Mouse (Mus musculus) neutrophil, adult 5-6 weeks (primary cell): Measurements from ENCODE around the gene Adal. TPM values are rescaled to one million over a fixed set of nuclear protein-coding genes. Genes with fewer than 3 reads are reported as not detected.

Source experiments
- ATAC-seq: fragments of 151-379, 151-347 bp; 2 replicates; pipeline ENCODE4 v1.8.0; 2017; ENCODE audit warnings: mild to moderate bottlenecking, moderate TSS enrichment; ENCODE audit not compliant: insufficient number of reproducible peaks, poor library complexity, low FRiP score, severe bottlenecking; ENCODE audit errors: extremely low read depth
- total RNA-seq: library from RNA; stranded (forward); fragments of 200-1000 nt; gene quantifications from 2 replicates; pipeline ENCODE4 v1.2.3, GENCODE M21; 2017

Gene Adal
- total RNA-seq, 1 experiment from 2014 or later: 12.7 TPM

DNA sequence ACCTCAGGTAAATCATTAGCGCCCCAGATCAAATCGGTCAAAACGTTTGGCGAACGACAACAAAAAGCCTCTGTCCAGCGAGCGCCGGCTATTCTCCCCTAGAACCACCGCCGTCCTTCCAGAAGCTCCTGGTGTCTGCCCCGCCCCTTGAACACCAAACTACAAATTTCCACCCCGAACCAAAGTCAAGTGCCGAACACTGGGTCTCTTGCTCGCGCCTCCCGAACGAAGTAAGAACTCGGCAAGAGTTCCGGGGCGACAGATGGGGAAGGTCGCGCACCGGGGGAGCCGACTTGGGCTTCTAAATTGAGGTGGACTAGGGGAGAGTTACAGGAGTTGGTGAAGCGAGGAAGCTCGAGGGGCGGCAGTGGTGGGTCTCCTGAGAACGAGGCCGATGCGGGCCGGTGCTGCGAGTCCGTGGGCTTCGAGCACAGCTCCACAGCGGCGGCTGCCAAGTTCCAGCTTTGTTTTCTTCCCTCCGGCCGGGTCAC, 30.3 kb downstream of the Adal start, which contains the start of gene Tubgcp4:
Gene Tubgcp4, plus strand, starts transcription at position 174 of the 491 bp plus-strand sequence.
- no peak for ATAC-seq

DNA sequence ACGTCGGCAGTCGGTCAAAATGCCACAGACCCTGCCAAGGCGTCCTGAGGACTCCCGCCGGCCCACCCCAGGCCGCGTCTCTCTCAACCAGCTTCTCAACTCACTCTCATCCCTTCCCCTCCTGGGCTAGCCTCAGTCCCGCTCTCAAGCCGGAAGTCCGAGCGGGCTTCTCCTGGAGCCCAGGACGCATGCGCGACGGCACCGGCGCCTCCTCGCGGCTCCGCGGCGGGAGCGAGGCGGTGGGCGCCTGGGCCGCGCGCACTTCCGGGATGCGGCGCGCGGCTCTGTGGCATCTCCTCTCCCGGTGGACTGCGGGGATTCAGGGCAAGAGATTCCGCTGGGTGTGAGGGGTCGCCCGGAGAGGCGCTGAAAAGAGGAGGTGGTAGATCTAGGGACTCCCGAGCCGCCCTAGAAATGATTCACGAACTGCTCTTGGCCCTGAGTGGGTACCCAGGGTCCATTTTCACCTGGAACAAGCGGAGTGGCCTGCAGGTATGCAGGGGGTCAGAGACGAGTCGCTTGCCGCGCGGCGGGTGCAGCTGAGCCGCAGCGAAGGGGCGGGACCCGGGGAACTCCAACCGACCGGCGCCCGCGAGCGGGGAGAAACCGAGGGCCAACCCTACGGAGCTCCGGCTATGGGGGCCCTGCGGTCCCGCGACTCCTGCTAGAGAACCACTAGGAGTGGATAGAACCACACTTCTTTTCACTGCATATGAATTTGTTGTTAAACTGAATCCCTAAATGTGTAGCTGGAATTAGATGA, 30.9 kb downstream of the Adal start, which contains the start of gene Zscan29:
Gene Zscan29, minus strand, starts transcription at position 146 of the 763 bp plus-strand sequence.
- peak; percentile 80 for ATAC-seq

- ATAC-seq: no peak
Observed at GRCm38 (mm10) chr2:121178828-121179479, 38.7 kb downstream of the Adal start.

DNA sequence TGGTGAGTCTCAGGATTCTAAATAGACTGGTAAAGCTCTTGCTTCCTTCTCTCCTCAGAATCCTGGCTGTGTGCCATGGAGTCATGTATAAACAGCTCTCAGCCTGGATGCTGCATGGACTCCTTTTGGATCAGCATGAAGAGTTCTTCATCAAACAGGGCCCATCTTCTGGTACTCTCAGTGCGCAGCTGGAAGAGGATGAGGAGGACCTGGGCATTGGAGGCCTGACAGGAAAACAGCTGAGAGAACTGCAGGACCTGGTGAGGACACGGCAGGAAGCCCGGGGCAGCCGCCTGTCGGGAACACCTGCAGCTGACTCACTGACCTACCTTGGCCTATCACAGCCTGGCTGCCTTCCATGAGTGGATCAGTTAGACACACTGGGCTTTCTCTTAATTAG, 43.2 kb downstream of the Adal start:
- ATAC-seq: no peak

- no peak for ATAC-seq
Observed at GRCm38 (mm10) chr2:121184142-121184541, 43.9 kb downstream of the Adal start.

DNA sequence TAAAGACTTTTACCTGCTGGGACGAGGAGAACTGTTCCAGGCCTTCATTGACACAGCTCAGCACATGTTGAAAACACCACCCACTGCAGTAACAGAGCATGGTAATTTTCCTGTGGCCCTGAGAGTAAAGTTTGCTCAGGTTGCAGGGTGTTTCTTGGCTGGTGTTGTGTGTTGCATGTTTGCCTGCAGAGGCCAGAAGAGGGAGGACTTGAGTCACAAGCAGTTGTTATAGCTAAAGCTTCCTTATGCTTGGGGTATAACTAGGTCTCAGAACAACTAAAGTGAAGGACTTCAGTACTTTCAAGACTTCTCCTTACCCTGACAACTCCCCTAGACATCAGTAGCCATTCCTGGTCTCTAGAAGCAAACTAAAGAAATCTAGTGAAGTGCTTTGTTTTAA, 48.3 kb downstream of the Adal start:
- no peak for ATAC-seq

DNA sequence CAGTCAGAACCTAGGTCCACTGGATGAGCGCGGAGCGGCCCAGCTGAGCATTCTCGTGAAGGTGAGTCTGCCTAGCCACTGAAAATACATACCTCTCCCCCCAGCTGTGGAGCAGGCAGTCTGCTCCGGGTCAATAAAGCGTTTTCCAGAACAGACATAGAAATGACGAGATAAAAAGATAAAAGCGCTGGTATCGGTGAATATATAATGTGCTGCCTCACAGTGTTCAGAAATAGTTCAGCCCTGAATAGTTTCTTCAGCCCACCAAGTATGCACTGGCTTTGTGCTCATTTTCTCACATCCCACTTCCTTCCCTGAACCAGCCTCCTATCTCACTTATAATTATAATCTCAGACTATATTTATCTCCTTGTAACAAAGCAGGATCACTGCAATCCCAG, 55.2 kb downstream of the Adal start:
- ATAC-seq: no peak

DNA sequence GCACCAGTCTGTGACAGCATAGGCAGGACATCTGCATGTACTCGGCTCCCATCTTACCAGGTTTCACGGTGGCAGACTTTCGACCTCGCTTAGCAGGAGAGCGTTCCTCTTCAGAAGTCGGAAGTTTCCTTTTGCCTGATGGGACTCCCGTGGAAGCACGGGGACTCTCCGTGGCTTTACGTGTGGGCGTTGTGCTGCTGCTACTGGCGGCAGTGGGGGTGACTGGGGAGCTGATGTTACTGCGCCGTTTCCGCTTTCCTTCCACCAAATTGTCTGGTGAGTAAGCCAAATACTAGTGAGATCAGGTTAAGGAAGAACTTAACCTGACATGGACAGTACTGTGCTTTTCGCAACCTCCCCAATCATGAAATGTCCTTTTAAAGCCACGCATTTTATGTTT, 64.0 kb downstream of the Adal start:
- no peak for ATAC-seq

Other genes starting within 250 kb of the Adal start
- 57.6 and 61.9 TPM in 2 replicates for gene Ubr1, start 169.7 kb upstream of the Adal start, total RNA-seq
- gene Tmem62, start 163.4 kb upstream of the Adal start, total RNA-seq: 20.1 and 37.2 TPM in 2 replicates
- 179 and 189 TPM in 2 replicates for gene Ccndbp1, start 132.0 kb upstream of the Adal start, total RNA-seq
- 2.8 and 3.3 TPM in 2 replicates for gene Epb42, start 103.4 kb upstream of the Adal start, total RNA-seq
- not detected in 2 replicates for gene Tgm5, start 54.6 kb upstream of the Adal start, total RNA-seq
- not detected in 2 replicates for gene Tgm7, start 30.6 kb upstream of the Adal start, total RNA-seq
- gene Lcmt2, start 225 bp downstream of the Adal start, total RNA-seq: 5.9 and 9.7 TPM in 2 replicates
- 67.0 and 73.2 TPM in 2 replicates for gene Tubgcp4, start 30.2 kb downstream of the Adal start, total RNA-seq
- gene Zscan29, start 30.7 kb downstream of the Adal start, total RNA-seq: 46.9 and 50.3 TPM in 2 replicates
- 43.3 and 53.2 TPM in 2 replicates for gene Trp53bp1, start 131.0 kb downstream of the Adal start, total RNA-seq
- gene Map1a, start 149.2 kb downstream of the Adal start, total RNA-seq: not detected in 2 replicates
- gene Ppip5k1, start 215.0 kb downstream of the Adal start, total RNA-seq: 12.8 and 14.2 TPM in 2 replicates
- not detected in 2 replicates for gene Ckmt1, start 217.3 kb downstream of the Adal start, total RNA-seq
- gene Strc, start 246.7 kb downstream of the Adal start, total RNA-seq: not detected in 2 replicates